Mouse (Mus musculus) heart, embryonic 15.5 days (tissue): ENCODE measurements at regions not wholly inside any gene's neighbourhood (a gene's known extent, or its start where the extent isn't known, plus 50 kb on each side); places are given as distances from the start of the nearest gene placed in this dataset.

Source experiments
- ATAC-seq: fragments of 200-750 bp; cut with Nextera tagmentation; replicated peaks from 2 replicates; pipeline ENCODE4 v1.8.0; 2017; ENCODE audit warnings: low read depth, moderate TSS enrichment; ENCODE audit not compliant: insufficient number of reproducible peaks, insufficient read depth, low FRiP score
- H3K27ac ChIP-seq: fragments of 300-500 bp; sonication (generic); 2 replicates; pipeline ENCODE4 v1.5.1; 2015; ENCODE audit warnings: mild to moderate bottlenecking, inconsistent platforms
- H3K27me3 ChIP-seq: fragments of 300-500 bp; sonication (generic); 2 replicates; pipeline ENCODE4 v1.6.1; 2015; ENCODE audit warnings: inconsistent platforms
- H3K36me3 ChIP-seq: fragments of 300-500 bp; sonication (generic); 2 replicates; pipeline ENCODE4 v1.6.1; 2015; ENCODE audit warnings: mild to moderate bottlenecking, inconsistent platforms
- H3K4me1 ChIP-seq: fragments of 300-500 bp; sonication (generic); replicated peaks from 2 replicates; pipeline ENCODE4 v1.6.1; 2015; ENCODE audit warnings: inconsistent platforms
- H3K4me2 ChIP-seq: fragments of 300-500 bp; sonication (generic); 2 replicates; pipeline ENCODE4 v1.6.1; 2015; ENCODE audit warnings: inconsistent platforms, mild to moderate bottlenecking, moderate library complexity
- H3K4me3 ChIP-seq: fragments of 300-500 bp; sonication (generic); 2 replicates; pipeline ENCODE4 v1.5.1; 2015; ENCODE audit warnings: mild to moderate bottlenecking, inconsistent platforms
- H3K9ac ChIP-seq: fragments of 300-500 bp; sonication (generic); 2 replicates; pipeline ENCODE4 v1.6.1; 2015; ENCODE audit warnings: mild to moderate bottlenecking, inconsistent platforms
- H3K9me3 ChIP-seq: fragments of 300-500 bp; sonication (generic); replicated peaks from 2 replicates; pipeline ENCODE4 v1.6.1; 2016; ENCODE audit warnings: inconsistent platforms
- WGBS: fragments of 180-500 bp; shearing (Covaris S2); methylation state at CpG from one replicate; pipeline ENCODE4 v1.1.7; 2015; ENCODE audit warnings: mixed read lengths; 5-methylcytosine and 5-hydroxymethylcytosine counted together

DNA sequence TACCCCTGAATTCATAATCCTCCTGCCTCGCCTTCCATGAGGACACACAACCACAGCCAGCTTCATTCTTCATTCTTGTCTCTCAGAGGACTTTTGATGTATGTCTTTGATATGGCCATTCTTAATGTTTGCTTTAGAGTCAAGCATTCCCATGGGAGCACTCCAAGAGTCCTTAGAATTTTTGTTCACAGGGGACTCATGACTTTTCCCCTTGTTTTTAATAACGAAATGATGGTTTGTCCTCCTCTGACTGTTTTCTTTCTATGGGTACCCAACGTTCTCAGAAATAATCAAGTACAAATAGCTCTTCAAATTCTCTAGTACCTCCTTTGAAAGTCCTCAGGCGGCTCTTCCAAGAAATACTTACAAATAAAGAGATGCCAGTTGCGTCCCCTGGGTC is 184.4 kb downstream of the Cbln4 start:
- Histone ChIP-seq H3K9me3 (no peaks in the 10 kb centered on the region), H3K27ac (no peak overlapping the region), H3K4me1 (no peaks in the 10 kb centered on the region), H3K36me3 (no peaks in the 10 kb centered on the region), H3K4me3 (no peak overlapping the region), H3K27me3 (no peaks in the 10 kb centered on the region), H3K4me2 (no peak overlapping the region), H3K9ac (no peak overlapping the region)
- ATAC-seq: no peak
- 66% methylated on average over 5 of the region's 5 CpGs for WGBS

DNA sequence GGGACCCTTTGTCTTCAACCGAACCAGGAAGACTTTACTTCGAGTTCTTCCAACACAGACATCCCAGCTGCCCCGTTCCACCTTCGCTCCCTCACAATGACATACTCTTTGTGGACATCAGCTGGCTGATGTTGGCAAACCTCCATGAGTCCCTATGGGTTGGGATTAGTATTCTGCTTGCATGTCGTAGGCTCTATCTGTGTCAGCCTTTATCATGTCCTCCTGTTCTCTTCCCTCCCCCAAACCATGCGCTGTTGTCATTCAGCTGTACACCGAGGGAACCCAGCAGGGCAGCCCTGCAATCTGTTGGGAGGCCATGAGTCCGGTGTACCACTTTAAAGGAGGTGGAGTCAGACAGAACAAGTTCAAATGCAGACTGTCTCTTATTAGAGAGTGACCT is 186.8 kb downstream of the Cbln4 start:
- Histone ChIP-seq H3K27ac (no peak overlapping the region), H3K9ac (no peak overlapping the region), H3K9me3 (no peaks in the 10 kb centered on the region), H3K4me3 (no peak overlapping the region), H3K27me3 (no peaks in the 10 kb centered on the region), H3K4me2 (no peak overlapping the region), H3K4me1 (no peaks in the 10 kb centered on the region), H3K36me3 (no peaks in the 10 kb centered on the region)
- no peak for ATAC-seq
- WGBS: 56% methylated on average over 8 of the region's 8 CpGs

GRCm38 (mm10) chr2:171846826-171847492 is 196.3 kb downstream of the Cbln4 start:
- 30% methylated on average over 4 of the region's 4 CpGs for WGBS
- no peak overlapping the region for H3K9ac ChIP-seq
- no peak overlapping the region for H3K27ac ChIP-seq
- H3K27me3 ChIP-seq: no peaks in the 10 kb centered on the region
- no peaks in the 10 kb centered on the region for H3K36me3 ChIP-seq
- no peak overlapping the region for H3K4me3 ChIP-seq
- no peak overlapping the region for H3K4me2 ChIP-seq
- no peak for ATAC-seq
- no peaks in the 10 kb centered on the region for H3K4me1 ChIP-seq
- no peaks in the 10 kb centered on the region for H3K9me3 ChIP-seq

GRCm38 (mm10) chr2:171840058-171840713 is 203.1 kb downstream of the Cbln4 start:
- Histone ChIP-seq H3K9me3 (no peaks in the 10 kb centered on the region), H3K4me2 (no peak overlapping the region), H3K4me1 (no peaks in the 10 kb centered on the region), H3K27ac (no peak overlapping the region), H3K36me3 (no peaks in the 10 kb centered on the region), H3K9ac (no peak overlapping the region), H3K4me3 (no peak overlapping the region), H3K27me3 (no peaks in the 10 kb centered on the region)
- WGBS: 64% methylated on average over 14 of the region's 14 CpGs
- ATAC-seq: no peak

- 83% methylated on average over 6 of the region's 6 CpGs for WGBS
- Histone ChIP-seq H3K9me3 (no peaks in the 10 kb centered on the region), H3K36me3 (no peaks in the 10 kb centered on the region), H3K4me1 (no peaks in the 10 kb centered on the region), H3K27ac (no peak overlapping the region), H3K9ac (no peak overlapping the region), H3K4me3 (no peak overlapping the region), H3K4me2 (no peak overlapping the region), H3K27me3 (no peaks in the 10 kb centered on the region)
- no peak for ATAC-seq
Observed at GRCm38 (mm10) chr2:171822156-171822555, 221.1 kb downstream of the Cbln4 start.

DNA sequence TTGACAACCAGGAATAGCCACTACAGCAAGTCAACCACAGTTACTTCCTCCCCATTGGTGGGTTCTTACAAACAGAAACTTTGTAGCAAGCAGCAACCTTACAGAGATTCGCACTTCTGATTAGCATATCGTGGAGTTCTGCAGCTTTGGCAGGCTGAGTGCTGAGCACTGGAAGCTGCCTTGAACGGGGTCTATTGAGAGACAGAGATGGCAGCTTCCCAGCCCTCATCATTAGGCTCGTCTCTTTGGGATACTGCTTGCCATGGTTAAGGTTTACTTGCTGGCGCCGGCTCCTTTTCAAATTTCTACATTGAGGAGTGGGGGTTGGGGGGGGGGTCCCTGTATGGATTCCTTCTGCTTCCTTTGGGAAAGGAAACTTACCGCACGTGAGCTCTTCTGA is 224.8 kb downstream of the Cbln4 start:
- no peaks in the 10 kb centered on the region for H3K4me1 ChIP-seq
- no peaks in the 10 kb centered on the region for H3K9me3 ChIP-seq
- H3K4me2 ChIP-seq: no peak overlapping the region
- no peaks in the 10 kb centered on the region for H3K36me3 ChIP-seq
- H3K27me3 ChIP-seq: no peaks in the 10 kb centered on the region
- H3K27ac ChIP-seq: no peak overlapping the region
- 43% methylated on average over 8 of the region's 8 CpGs for WGBS
- H3K9ac ChIP-seq: no peak overlapping the region
- ATAC-seq: no peak
- H3K4me3 ChIP-seq: no peak overlapping the region

DNA sequence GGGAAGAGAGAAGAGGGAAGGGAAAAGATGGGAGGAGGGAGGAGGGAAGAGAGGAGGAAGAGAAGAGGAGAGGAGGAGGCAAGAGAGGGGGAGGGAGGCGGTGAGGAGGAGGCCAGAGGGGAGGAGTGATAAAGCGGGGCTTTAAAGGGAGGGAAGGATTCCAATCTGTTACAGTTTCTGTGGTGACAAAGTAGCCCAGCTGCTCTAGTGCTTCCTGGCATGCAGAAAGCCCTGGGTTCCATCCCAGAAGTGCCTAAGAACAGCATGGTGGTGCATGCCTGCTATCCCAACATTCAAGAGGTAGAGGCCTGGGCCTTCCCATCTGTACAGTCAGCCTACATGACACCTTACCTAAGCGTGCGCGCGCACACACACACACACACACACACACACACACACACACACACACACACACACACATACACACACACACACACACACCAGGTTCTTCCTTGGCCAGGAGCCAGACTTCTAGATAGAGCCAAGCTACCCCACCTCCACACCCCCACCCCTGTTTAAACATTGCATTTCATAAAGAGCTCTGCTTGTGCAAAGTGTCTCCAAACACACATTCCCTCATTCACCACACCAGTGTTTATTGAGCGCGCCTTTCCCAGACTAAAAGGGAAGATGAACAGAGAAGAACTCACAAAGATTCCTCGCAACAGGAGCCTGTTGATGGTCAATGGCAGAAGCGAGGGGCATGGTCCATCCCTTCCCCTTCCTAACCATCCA is 226.4 kb downstream of the Cbln4 start:
- Histone ChIP-seq H3K9ac (no peak overlapping the region), H3K4me2 (no peak overlapping the region), H3K4me1 (no peaks in the 10 kb centered on the region), H3K4me3 (no peak overlapping the region), H3K36me3 (no peaks in the 10 kb centered on the region), H3K27me3 (no peaks in the 10 kb centered on the region), H3K9me3 (no peaks in the 10 kb centered on the region), H3K27ac (no peak overlapping the region)
- 81% methylated on average over 10 of the region's 10 CpGs for WGBS
- ATAC-seq: no peak

GRCm38 (mm10) chr2:171812701-171813100 is 230.6 kb downstream of the Cbln4 start:
- H3K9me3 ChIP-seq: no peaks in the 10 kb centered on the region
- H3K4me3 ChIP-seq: no peak overlapping the region
- ATAC-seq: no peak
- H3K27me3 ChIP-seq: no peaks in the 10 kb centered on the region
- WGBS: 71% methylated on average over 3 of the region's 3 CpGs
- H3K9ac ChIP-seq: no peak overlapping the region
- no peaks in the 10 kb centered on the region for H3K4me1 ChIP-seq
- H3K4me2 ChIP-seq: no peak overlapping the region
- H3K36me3 ChIP-seq: no peaks in the 10 kb centered on the region
- H3K27ac ChIP-seq: no peak overlapping the region

GRCm38 (mm10) chr2:171805376-171805775 is 237.9 kb downstream of the Cbln4 start:
- Histone ChIP-seq H3K4me2 (no peak overlapping the region), H3K27ac (no peak overlapping the region), H3K27me3 (no peaks in the 10 kb centered on the region), H3K4me3 (no peak overlapping the region), H3K9ac (no peak overlapping the region), H3K9me3 (no peaks in the 10 kb centered on the region), H3K36me3 (no peaks in the 10 kb centered on the region), H3K4me1 (no peaks in the 10 kb centered on the region)
- no peak for ATAC-seq
- 67% methylated on average over 5 of the region's 5 CpGs for WGBS

DNA sequence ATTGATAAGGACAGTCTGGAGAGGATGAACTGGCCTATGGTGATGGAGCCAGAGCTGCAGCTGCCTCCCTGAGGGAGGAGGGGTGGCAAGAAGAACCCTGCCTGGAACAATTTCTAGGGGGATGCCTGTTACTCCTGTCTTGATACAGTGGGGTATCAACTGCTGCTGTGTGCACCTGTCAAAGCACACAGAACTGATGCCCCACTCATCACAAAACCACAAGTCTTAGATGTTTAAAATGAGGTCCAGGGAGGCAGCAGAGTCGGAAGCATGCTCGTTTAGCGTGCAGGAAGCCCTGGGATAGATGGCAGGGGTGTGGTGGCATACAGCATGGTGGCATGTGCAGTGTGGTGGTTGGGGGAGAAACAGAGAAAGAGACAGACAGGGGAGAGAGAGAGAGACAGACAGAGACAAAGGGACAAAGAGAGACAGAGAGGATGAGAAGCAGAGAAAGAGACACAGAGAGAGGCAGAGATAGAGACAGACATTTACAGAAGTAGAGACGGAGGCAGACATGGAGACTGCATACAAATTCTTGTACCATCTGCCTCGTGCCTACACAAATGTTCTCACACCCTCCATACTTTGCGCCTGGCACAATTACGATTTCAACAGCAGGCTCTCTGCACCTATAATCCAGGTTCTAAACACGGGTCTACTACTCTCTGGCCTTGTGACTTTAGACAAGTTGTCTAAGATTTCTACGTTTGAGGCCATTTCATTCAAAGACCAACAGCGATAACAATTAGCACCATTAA is 242.6 kb downstream of the Cbln4 start:
- H3K4me3 ChIP-seq: no peak overlapping the region
- H3K4me2 ChIP-seq: no peak overlapping the region
- no peak overlapping the region for H3K9ac ChIP-seq
- H3K27me3 ChIP-seq: no peaks in the 10 kb centered on the region
- no peaks in the 10 kb centered on the region for H3K36me3 ChIP-seq
- ATAC-seq: no peak
- no peak overlapping the region for H3K27ac ChIP-seq
- H3K4me1 ChIP-seq: no peaks in the 10 kb centered on the region
- 79% methylated on average over 10 of the region's 10 CpGs for WGBS
- no peaks in the 10 kb centered on the region for H3K9me3 ChIP-seq

DNA sequence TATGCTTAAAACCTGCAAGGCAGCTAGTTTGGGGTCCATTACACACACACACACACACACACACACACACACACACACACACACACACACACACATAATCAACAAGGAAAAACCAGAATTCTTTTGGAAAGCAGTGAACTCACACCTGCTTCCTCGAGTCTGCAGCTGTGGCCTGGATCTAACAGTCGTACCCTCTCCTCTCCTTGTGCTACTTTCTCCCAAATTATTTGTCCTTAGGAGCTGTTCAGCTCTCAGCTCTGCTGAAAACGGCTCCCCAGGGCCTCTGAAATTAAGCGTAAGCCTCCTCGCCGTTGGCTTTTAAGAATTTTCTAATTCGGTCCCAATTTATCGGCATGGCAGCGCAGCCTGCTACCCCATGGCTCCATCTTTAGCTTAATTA is 243.9 kb downstream of the Cbln4 start:
- Histone ChIP-seq H3K4me3 (no peak overlapping the region), H3K4me2 (no peak overlapping the region), H3K27me3 (no peaks in the 10 kb centered on the region), H3K36me3 (no peaks in the 10 kb centered on the region), H3K27ac (no peak overlapping the region), H3K9ac (no peak overlapping the region), H3K4me1 (no peaks in the 10 kb centered on the region), H3K9me3 (no peaks in the 10 kb centered on the region)
- 68% methylated on average over 9 of the region's 9 CpGs for WGBS
- ATAC-seq: no peak
